Mouse (Mus musculus) lung, embryonic 14.5 days (tissue): ENCODE measurements at regions not wholly inside any gene's neighbourhood (a gene's known extent, or its start where the extent isn't known, plus 50 kb on each side); places are given as distances from the start of the nearest gene placed in this dataset.

Experiments
- ATAC-seq: fragments of 200-750 bp; cut with Nextera tagmentation; 2 replicates; pipeline ENCODE4 v1.8.0; 2017; ENCODE audit warnings: mild to moderate bottlenecking, moderate TSS enrichment, moderate library complexity; ENCODE audit not compliant: insufficient read depth
- DNase-seq: peaks from one replicate; pipeline ENCODE4 v3.0.0-alpha.2; 2015
- H3K27ac ChIP-seq: fragments of 300-500 bp; sonication (generic); 2 replicates; pipeline ENCODE4 v1.5.1; 2014; ENCODE audit warnings: low read depth, mild to moderate bottlenecking, moderate library complexity
- H3K27me3 ChIP-seq: fragments of 300-500 bp; sonication (generic); 2 replicates; pipeline ENCODE4 v1.6.1; 2014; ENCODE audit warnings: low read length, control low read depth; ENCODE audit not compliant: insufficient read depth
- H3K36me3 ChIP-seq: fragments of 300-500 bp; sonication (generic); 2 replicates; pipeline ENCODE4 v1.6.1; 2014; ENCODE audit warnings: control low read depth; ENCODE audit not compliant: insufficient read depth
- H3K4me1 ChIP-seq: fragments of 300-500 bp; sonication (generic); 2 replicates; pipeline ENCODE4 v1.6.1; 2014; ENCODE audit warnings: antibody characterized with exemption, control low read depth; ENCODE audit not compliant: insufficient read depth
- H3K4me2 ChIP-seq: fragments of 300-500 bp; sonication (generic); 2 replicates; pipeline ENCODE4 v1.6.1; 2014; ENCODE audit warnings: mild to moderate bottlenecking
- H3K4me3 ChIP-seq: fragments of 300-500 bp; sonication (generic); 2 replicates; pipeline ENCODE4 v1.5.1; 2014; ENCODE audit warnings: low read depth, low read length
- H3K9ac ChIP-seq: fragments of 300-500 bp; sonication (generic); 2 replicates; pipeline ENCODE4 v1.6.1; 2014
- H3K9me3 ChIP-seq: fragments of 300-500 bp; sonication (generic); 2 replicates; pipeline ENCODE4 v1.6.1; 2016; ENCODE audit warnings: low read depth, low read length, control low read depth
- CTCF ChIP-seq: IDR thresholded peaks from 2 replicates; pipeline ENCODE4 v1.5.1; 2016; ENCODE audit warnings: antibody characterized with exemption, low read depth
- WGBS: fragments of 180-500 bp; shearing (Covaris S2); extraction: QIAGEN DNeasy Blood & Tissue Kit; methylation state at CpG from one replicate; pipeline ENCODE4 v1.1.7; 2014; 5-methylcytosine and 5-hydroxymethylcytosine counted together

DNA sequence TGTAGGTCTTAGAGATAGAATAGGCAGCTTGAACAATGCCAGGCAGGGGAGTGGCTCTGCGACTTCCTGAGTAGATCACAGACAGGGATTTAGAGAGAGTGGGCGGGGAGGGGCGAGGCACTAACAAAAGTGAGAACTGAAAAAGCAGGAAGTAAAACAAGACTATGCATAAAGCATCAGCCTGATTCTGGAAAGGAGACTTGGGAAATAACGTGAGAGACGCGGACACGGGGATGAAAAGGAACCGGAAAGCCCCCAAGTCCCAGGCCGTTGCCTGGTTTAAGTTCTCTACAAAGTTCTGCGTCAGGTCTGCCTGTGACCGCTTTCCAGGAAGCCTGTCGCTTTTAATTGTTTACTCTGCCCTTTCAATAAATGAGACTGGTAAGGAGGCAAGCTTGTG is 86.3 kb downstream of the D16Ertd472e start:
- Histone ChIP-seq H3K9me3 (no peaks in the 10 kb centered on the region), H3K27ac (0 out of 2 replicates have a peak overlapping the region, but pooled peaks have one; percentile 30), H3K36me3 (no peaks in the 10 kb centered on the region), H3K4me3 (peak overlapping the region; percentile 22), H3K9ac (no peak overlapping the region), H3K4me2 (peak overlapping the region; percentile 55), H3K4me1 (no peaks in the 10 kb centered on the region), H3K27me3 (no peaks in the 10 kb centered on the region)
- WGBS = 20% methylated on average over 12 of the region's 12 CpGs
- ATAC-seq (peak; percentile 80), DNase-seq (peak; percentile 50)
- TF ChIP-seq CTCF = no peak

DNA sequence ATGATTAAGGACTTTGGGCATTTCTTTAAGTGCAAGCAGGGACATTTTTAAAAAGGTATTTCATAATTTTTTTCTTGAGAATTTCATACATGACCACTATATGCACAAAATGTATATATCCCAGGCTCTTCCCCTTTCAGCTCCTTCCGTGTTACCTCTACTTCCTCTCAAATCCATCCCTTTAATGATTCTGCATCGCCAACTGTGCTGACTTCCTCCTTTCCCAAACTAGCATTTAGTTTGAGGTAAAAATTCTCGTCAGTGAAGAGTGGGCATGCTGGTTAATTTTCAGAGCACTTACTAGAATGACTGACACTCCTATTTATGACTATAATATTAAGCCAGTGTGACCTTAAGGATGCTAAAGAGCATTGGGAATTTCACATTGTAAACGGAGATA is 86.9 kb downstream of the D16Ertd472e start:
- Histone ChIP-seq H3K27ac (no peak overlapping the region), H3K36me3 (no peaks in the 10 kb centered on the region), H3K9ac (no peak overlapping the region), H3K4me3 (no peak overlapping the region), H3K4me1 (no peaks in the 10 kb centered on the region), H3K4me2 (peak overlapping the region; percentile 55; the same call in 1 of the 2 replicates), H3K9me3 (no peaks in the 10 kb centered on the region), H3K27me3 (no peaks in the 10 kb centered on the region)
- no peak for ATAC-seq
- no peak for DNase-seq
- WGBS = 56% methylated on average over 4 of the region's 4 CpGs
- TF ChIP-seq CTCF = no peak

DNA sequence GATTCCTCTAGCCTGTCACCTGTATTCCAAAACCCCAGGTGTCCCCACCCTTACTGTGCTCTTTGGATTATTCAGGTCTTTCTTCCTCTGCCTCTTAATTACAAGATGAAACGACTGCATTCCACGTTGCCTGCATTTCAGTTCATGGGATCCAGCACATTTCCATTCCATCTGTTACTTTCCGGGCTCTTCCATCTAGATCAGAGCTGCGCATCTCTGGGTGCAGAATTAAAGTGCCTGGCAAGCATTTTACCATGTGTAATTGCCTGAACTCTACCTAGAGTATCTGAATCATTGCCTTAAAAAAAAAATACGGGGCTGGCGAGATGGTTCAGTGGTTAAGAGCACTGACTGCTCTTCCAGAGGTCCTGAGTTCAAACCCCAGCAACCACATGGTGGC is 90.0 kb downstream of the D16Ertd472e start:
- H3K4me2 ChIP-seq = no peak overlapping the region
- no peaks in the 10 kb centered on the region for H3K9me3 ChIP-seq
- WGBS = 88% methylated on average over 6 of the region's 6 CpGs
- H3K27me3 ChIP-seq = no peaks in the 10 kb centered on the region
- DNase-seq = no peak
- no peak for TF ChIP-seq CTCF
- H3K4me3 ChIP-seq = no peak overlapping the region
- no peak for ATAC-seq
- H3K27ac ChIP-seq = no peak overlapping the region
- H3K9ac ChIP-seq = no peak overlapping the region
- H3K36me3 ChIP-seq = no peaks in the 10 kb centered on the region
- no peaks in the 10 kb centered on the region for H3K4me1 ChIP-seq

- TF ChIP-seq CTCF = no peak
- H3K27me3 ChIP-seq = no peaks in the 10 kb centered on the region
- H3K9me3 ChIP-seq = no peaks in the 10 kb centered on the region
- H3K4me2 ChIP-seq = no peak overlapping the region
- H3K4me1 ChIP-seq = no peaks in the 10 kb centered on the region
- H3K9ac ChIP-seq = no peak overlapping the region
- H3K36me3 ChIP-seq = no peaks in the 10 kb centered on the region
- ATAC-seq = no peak
- H3K4me3 ChIP-seq = no peak overlapping the region
- 91% methylated on average over 4 of the region's 4 CpGs for WGBS
- H3K27ac ChIP-seq = no peak overlapping the region
- DNase-seq = no peak
Observed at GRCm38 (mm10) chr16:78484319-78484718, 92.2 kb downstream of the D16Ertd472e start.

GRCm38 (mm10) chr16:78481571-78481970 is 94.9 kb downstream of the D16Ertd472e start:
- no peaks in the 10 kb centered on the region for H3K36me3 ChIP-seq
- 86% methylated on average over 6 of the region's 6 CpGs for WGBS
- DNase-seq (no peak), ATAC-seq (no peak)
- no peak overlapping the region for H3K4me3 ChIP-seq
- no peak overlapping the region for H3K4me2 ChIP-seq
- no peak overlapping the region for H3K27ac ChIP-seq
- no peak overlapping the region for H3K9ac ChIP-seq
- no peak for TF ChIP-seq CTCF
- H3K9me3 ChIP-seq = no peaks in the 10 kb centered on the region
- no peaks in the 10 kb centered on the region for H3K4me1 ChIP-seq
- no peaks in the 10 kb centered on the region for H3K27me3 ChIP-seq

GRCm38 (mm10) chr16:78481065-78481464 is 95.4 kb downstream of the D16Ertd472e start:
- 69% methylated on average over 5 of the region's 5 CpGs for WGBS
- H3K27me3 ChIP-seq = no peaks in the 10 kb centered on the region
- no peak overlapping the region for H3K9ac ChIP-seq
- no peak for ATAC-seq
- no peaks in the 10 kb centered on the region for H3K9me3 ChIP-seq
- no peak overlapping the region for H3K4me3 ChIP-seq
- H3K36me3 ChIP-seq = no peaks in the 10 kb centered on the region
- no peak overlapping the region for H3K4me2 ChIP-seq
- TF ChIP-seq CTCF = no peak
- no peak for DNase-seq
- H3K4me1 ChIP-seq = no peaks in the 10 kb centered on the region
- no peak overlapping the region for H3K27ac ChIP-seq

DNA sequence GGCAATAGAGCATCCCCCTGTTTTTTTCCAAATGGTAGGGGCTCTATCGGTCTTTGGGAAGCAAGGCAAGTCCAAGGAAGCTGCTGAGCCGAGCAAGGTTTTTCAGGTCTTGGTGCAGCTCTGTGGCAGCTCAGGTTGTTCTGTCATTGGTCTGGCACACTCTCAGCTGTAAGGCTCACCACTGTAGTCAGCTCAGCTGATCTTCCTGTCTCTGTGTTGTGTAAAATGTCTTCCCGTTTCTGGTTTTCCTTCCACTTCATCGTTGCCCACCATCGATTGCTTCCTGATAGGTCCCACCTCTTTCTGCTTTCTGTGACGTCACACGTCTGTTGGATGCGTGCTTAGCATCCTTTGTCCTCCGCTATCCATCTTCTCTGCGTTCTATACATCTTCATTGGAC is 96.2 kb downstream of the D16Ertd472e start:
- Histone ChIP-seq H3K9me3 (no peaks in the 10 kb centered on the region), H3K27me3 (no peaks in the 10 kb centered on the region), H3K27ac (no peak overlapping the region), H3K4me3 (no peak overlapping the region), H3K4me2 (no peak overlapping the region), H3K36me3 (no peaks in the 10 kb centered on the region), H3K9ac (no peak overlapping the region), H3K4me1 (no peaks in the 10 kb centered on the region)
- 91% methylated on average over 10 of the region's 10 CpGs for WGBS
- DNase-seq (no peak), ATAC-seq (no peak)
- TF ChIP-seq CTCF = no peak

DNA sequence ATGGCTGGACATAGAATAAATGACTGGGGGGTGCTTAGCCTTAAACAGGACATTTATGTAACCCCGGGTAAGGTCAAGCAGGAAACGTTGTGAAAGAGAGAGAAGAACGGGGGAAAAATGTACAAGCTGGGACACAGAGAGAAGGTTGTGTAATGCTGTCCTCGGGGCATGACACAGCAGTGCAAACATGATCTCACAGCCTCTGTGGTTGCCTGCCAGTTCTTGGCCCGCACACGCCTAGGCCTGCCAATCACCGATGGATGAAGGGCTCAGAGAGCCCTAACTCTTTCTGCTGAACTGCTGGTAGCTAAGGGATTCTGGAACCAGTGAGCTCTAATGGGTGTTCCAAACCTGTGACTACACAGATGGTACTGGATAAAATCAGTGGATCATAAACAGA is 96.5 kb upstream of the Btg3 start:
- DNase-seq (no peak), ATAC-seq (0 out of 2 replicates have a peak, but pooled peaks have one; percentile 49)
- Histone ChIP-seq H3K4me3 (no peak overlapping the region), H3K9me3 (no peaks in the 10 kb centered on the region), H3K27ac (no peak overlapping the region), H3K9ac (no peak overlapping the region), H3K4me2 (no peak overlapping the region), H3K4me1 (no peaks in the 10 kb centered on the region), H3K36me3 (no peaks in the 10 kb centered on the region), H3K27me3 (no peaks in the 10 kb centered on the region)
- WGBS = 71% methylated on average over 7 of the region's 7 CpGs
- TF ChIP-seq CTCF = no peak
